Mouse (Mus musculus) hindbrain, postnatal 0 days (tissue): Measurements from ENCODE around the gene Zswim4. TPM values are rescaled to one million over a fixed set of nuclear protein-coding genes. Genes with fewer than 3 reads are reported as not detected.

Experiments
- ATAC-seq: fragments of 200-750 bp; cut with Nextera tagmentation; 2 replicates; pipeline ENCODE4 v1.8.0; 2017; ENCODE audit warnings: mild to moderate bottlenecking, moderate TSS enrichment, moderate library complexity
- DNase-seq: peaks from one replicate; pipeline ENCODE4 v3.0.0-alpha.2; 2015; ENCODE audit warnings: low spot score
- H3K27ac ChIP-seq: fragments of 300-500 bp; sonication (generic); 2 replicates; pipeline ENCODE4 v1.5.1; 2014; ENCODE audit warnings: mild to moderate bottlenecking
- H3K27me3 ChIP-seq: fragments of 300-500 bp; sonication (generic); 2 replicates; pipeline ENCODE4 v1.6.1; 2014; ENCODE audit warnings: low read length, mixed read lengths; ENCODE audit not compliant: insufficient read depth
- H3K36me3 ChIP-seq: fragments of 300-500 bp; sonication (generic); 2 replicates; pipeline ENCODE4 v1.6.1; 2014; ENCODE audit warnings: low read length, mixed read lengths; ENCODE audit not compliant: insufficient read depth
- H3K4me1 ChIP-seq: fragments of 300-500 bp; sonication (generic); 2 replicates; pipeline ENCODE4 v1.6.1; 2014; ENCODE audit warnings: antibody characterized with exemption, low read length, mixed read lengths; ENCODE audit not compliant: insufficient read depth
- H3K4me2 ChIP-seq: fragments of 300-500 bp; sonication (generic); 2 replicates; pipeline ENCODE4 v1.6.1; 2014; ENCODE audit warnings: low read depth, mild to moderate bottlenecking, low read length, moderate library complexity, mixed read lengths
- H3K4me3 ChIP-seq: fragments of 300-500 bp; sonication (generic); 2 replicates; pipeline ENCODE4 v1.5.1; 2014; ENCODE audit warnings: low read length
- H3K9ac ChIP-seq: fragments of 300-500 bp; sonication (generic); replicated peaks from 2 replicates; pipeline ENCODE4 v1.6.1; 2014; ENCODE audit warnings: mild to moderate bottlenecking, low read length, moderate library complexity, mixed read lengths
- H3K9me3 ChIP-seq: fragments of 300-500 bp; sonication (generic); 2 replicates; pipeline ENCODE4 v1.6.1; 2016; ENCODE audit warnings: low read length, mixed read lengths
- CTCF ChIP-seq: IDR thresholded peaks from 2 replicates; pipeline ENCODE4 v1.5.1; 2016; ENCODE audit warnings: antibody characterized with exemption, control low read depth, low read depth
- WGBS: fragments of 180-500 bp; shearing (Covaris S2); extraction: QIAGEN DNeasy Blood & Tissue Kit; methylation state at CpG from one replicate; pipeline ENCODE4 v1.1.7; 2014; 5-methylcytosine and 5-hydroxymethylcytosine counted together
- microRNA counts: library from miRNA; unstranded; fragments of <30 nt; microRNA quantifications from one replicate; lab custom pipeline; 2015
- microRNA-seq, 2 experiments: library from miRNA; unstranded; fragments of <30 nt; microRNA quantifications; one replicate each; pipeline ENCODE4; 2016
- polyA plus RNA-seq: library from polyadenylated mRNA; unstranded; fragments of >200 nt; fragmentation: Nextera tagmentation; extraction: Ambion mirVana; gene quantifications from 2 replicates; pipeline ENCODE4 v1.2.1, GENCODE M21; 2015
- total RNA-seq: library from RNA; depleted of rRNA; stranded (reverse); fragments of >200 nt; gene quantifications from 2 replicates; pipeline ENCODE4 v1.2.3, GENCODE M21; 2014; rRNA removed

Zswim4 gene
- total and polyA plus RNA-seq, 2 experiments from 2014 or later: 11.3 to 44.1 TPM

DNA sequence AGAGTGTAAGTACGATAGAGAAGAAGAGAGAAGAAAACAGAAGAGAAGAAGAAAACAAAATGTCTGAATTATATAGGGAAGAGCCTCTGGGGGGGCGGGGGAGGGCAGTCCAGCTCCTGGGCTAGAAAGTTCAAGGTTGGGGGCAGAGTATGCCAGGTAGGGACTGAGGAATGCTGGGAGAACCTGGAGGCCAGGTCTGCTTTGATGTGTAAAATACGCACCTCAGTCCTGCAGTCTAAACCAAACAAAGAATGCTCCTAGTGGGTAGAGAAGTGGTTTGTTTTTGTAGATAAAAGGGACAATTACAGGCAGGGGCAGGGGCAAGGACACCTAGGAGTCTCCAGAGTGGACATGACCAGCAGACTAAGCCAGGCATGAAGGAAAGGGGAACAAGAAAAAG is 59.5 kb downstream of the Zswim4 start:
- no peak overlapping the region for H3K27ac ChIP-seq
- ATAC-seq (no peak), DNase-seq (no peak)
- H3K4me1 ChIP-seq: peaks cover 23% of the 10 kb centered on the region
- H3K36me3 ChIP-seq: peaks cover 8% of the 10 kb centered on the region; the same call in 1 of the 2 replicates
- 89% methylated on average over 3 of the region's 3 CpGs for WGBS
- no peaks in the 10 kb centered on the region for H3K9me3 ChIP-seq
- H3K9ac ChIP-seq: no peak overlapping the region
- no peak overlapping the region for H3K4me2 ChIP-seq
- no peak overlapping the region for H3K4me3 ChIP-seq
- H3K27me3 ChIP-seq: no peaks in the 10 kb centered on the region
- no peak for TF ChIP-seq CTCF

- H3K9ac ChIP-seq: no peak overlapping the region
- no peak overlapping the region for H3K27ac ChIP-seq
- no peaks in the 10 kb centered on the region for H3K9me3 ChIP-seq
- DNase-seq (no peak), ATAC-seq (no peak)
- no peak overlapping the region for H3K4me2 ChIP-seq
- TF ChIP-seq CTCF: no peak
- peaks cover 22% of the 10 kb centered on the region for H3K4me1 ChIP-seq
- no peaks in the 10 kb centered on the region for H3K27me3 ChIP-seq
- H3K4me3 ChIP-seq: no peak overlapping the region
- H3K36me3 ChIP-seq: peaks cover 17% of the 10 kb centered on the region
- 48% methylated on average over 3 of the region's 3 CpGs for WGBS
Measured at GRCm38 (mm10) chr8:84176560-84176959, 60.3 kb downstream of the Zswim4 start.

DNA sequence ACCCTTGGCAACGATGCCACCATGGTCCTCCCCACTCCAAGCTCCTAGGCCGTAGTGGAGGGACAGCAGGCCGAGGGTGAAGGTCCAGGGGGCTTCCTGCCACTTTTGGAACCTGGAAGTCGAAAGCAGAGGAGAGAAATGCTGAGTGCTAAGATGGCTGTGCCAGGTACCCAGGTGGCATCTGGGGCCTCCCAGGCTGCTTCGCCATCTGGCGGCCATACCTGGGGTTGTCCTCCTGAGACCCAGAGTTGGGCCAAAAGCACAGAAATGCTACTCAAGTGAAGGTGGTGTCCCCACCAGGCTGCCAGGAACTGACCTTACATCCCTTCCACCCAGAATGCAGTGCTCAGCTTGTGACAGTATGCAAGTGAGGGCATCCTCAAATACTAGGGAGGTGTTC is 63.0 kb downstream of the Zswim4 start:
- 86% methylated on average over 6 of the region's 6 CpGs for WGBS
- DNase-seq: peak; percentile 28
- Histone ChIP-seq H3K9ac (no peak overlapping the region), H3K27me3 (no peaks in the 10 kb centered on the region), H3K4me2 (no peak overlapping the region), H3K9me3 (no peaks in the 10 kb centered on the region), H3K4me1 (no peaks in the 10 kb centered on the region), H3K4me3 (no peak overlapping the region), H3K36me3 (peaks cover 19% of the 10 kb centered on the region), H3K27ac (no peak overlapping the region)
- ATAC-seq: no peak
- TF ChIP-seq CTCF: peak; percentile 49

DNA sequence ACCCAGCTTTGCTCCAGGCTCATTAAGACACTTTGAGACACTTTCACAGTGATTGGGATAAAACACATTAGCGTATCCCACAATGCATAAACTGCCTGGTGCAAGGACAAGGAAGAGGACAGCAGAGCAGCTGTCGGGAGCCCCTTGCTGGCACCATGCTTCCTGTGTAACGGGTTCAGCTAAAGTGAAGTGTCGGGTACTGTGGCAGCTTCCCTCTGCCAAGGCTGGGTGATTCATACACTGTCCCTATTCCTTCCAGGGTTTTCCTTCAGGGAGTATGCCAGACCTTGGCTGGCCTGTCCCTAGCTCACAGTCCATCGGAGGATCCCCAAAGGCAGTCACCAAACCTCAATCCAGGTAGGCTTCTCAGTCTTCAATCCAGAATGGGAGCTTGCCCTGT is 66.8 kb downstream of the Zswim4 start:
- Histone ChIP-seq H3K27ac (no peak overlapping the region), H3K27me3 (no peaks in the 10 kb centered on the region), H3K9me3 (no peaks in the 10 kb centered on the region), H3K4me3 (no peak overlapping the region), H3K36me3 (peaks cover 19% of the 10 kb centered on the region), H3K4me1 (no peaks in the 10 kb centered on the region), H3K4me2 (no peak overlapping the region), H3K9ac (no peak overlapping the region)
- no peak for ATAC-seq
- no peak for TF ChIP-seq CTCF
- 83% methylated on average over 5 of the region's 5 CpGs for WGBS
- no peak for DNase-seq

DNA sequence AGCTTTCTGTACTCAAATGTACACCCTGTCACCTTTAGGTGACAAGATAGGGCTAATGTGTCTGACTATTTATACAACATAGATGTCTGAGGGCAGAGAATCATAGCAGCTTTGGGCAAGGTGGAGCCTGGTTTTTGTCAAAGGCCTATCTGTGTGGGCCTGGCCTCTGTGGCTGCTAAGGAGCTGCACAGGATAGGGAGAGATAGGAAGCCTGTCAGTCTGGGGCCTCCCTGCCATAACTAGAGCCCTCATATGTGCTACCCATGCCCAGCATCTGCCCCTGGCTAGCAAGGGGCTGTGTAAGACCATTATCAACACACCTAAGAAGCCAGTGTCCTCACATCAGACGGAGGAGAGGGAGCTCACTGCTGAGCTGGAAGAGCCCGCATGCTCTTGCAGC is 69.2 kb downstream of the Zswim4 start:
- no peak for TF ChIP-seq CTCF
- 98% methylated on average over 2 of the region's 2 CpGs for WGBS

More for the DNA sequence above, 69.2 kb downstream of the Zswim4 start:
- no peak for DNase-seq
- Histone ChIP-seq H3K4me3 (no peak overlapping the region), H3K9me3 (no peaks in the 10 kb centered on the region), H3K9ac (no peak overlapping the region), H3K4me2 (no peak overlapping the region), H3K36me3 (peaks cover 14% of the 10 kb centered on the region), H3K4me1 (no peaks in the 10 kb centered on the region), H3K27ac (no peak overlapping the region), H3K27me3 (no peaks in the 10 kb centered on the region)
- ATAC-seq: no peak

MicroRNA genes within 50 kb of the gene (microRNA counts, 519-probe panel; counts per million panel counts)
- microRNA mmu-miR-181c (lab: Ali Mortazavi, UCI): 3,722 counts per million, percentile 65 among the panel's probes with 10 or more counts
- microRNA mmu-miR-23a (lab: Ali Mortazavi, UCI): 4,265 counts per million, percentile 75 among the panel's probes with 10 or more counts
- microRNA mmu-miR-27a (lab: Ali Mortazavi, UCI): 4,288 counts per million, percentile 75 among the panel's probes with 10 or more counts

Small RNA genes within 50 kb of the gene (microRNA-seq; reads per million reads assigned to microRNA genes)
- gene Mir181c (12,131 to 13,302 reads per million in 2 experiments), gene Mir181d (4,057 to 5,646 reads per million in 2 experiments), gene Mir23a (7,586 to 9,739 reads per million in 2 experiments), gene Mir24-2 (0 reads per million in 2 experiments), gene Mir27a (168 to 258 reads per million in 2 experiments), gene Mir3074-2 (0 reads per million in 2 experiments)

Other genes with a start within 250 kb of the Zswim4 start
- 58.6 and 96.8 TPM in 2 replicates for gene Samd1, start 239.4 kb downstream of the Zswim4 start, total RNA-seq
- 5.7 and 5.9 TPM in 2 replicates for gene Samd1, start 239.4 kb downstream of the Zswim4 start, polyA plus RNA-seq
- gene 1700067K01Rik, start 235.6 kb downstream of the Zswim4 start, total RNA-seq: not detected in 2 replicates
- gene 1700067K01Rik, start 235.6 kb downstream of the Zswim4 start, polyA plus RNA-seq: 0.49 and 0.51 TPM in 2 replicates
- 0.25 and 4.2 TPM in 2 replicates for gene 2210011C24Rik, start 224.9 kb downstream of the Zswim4 start, total RNA-seq
- 1.2 and 1.9 TPM in 2 replicates for gene 2210011C24Rik, start 224.9 kb downstream of the Zswim4 start, polyA plus RNA-seq
- 4.5 and 9.6 TPM in 2 replicates for gene Palm3, start 215.6 kb downstream of the Zswim4 start, total RNA-seq
- 8.2 and 8.8 TPM in 2 replicates for gene Palm3, start 215.6 kb downstream of the Zswim4 start, polyA plus RNA-seq
- gene Il27ra, start 194.5 kb downstream of the Zswim4 start, total RNA-seq: 0.29 and 0.47 TPM in 2 replicates
- gene Il27ra, start 194.5 kb downstream of the Zswim4 start, polyA plus RNA-seq: 0.29 and 0.62 TPM in 2 replicates
- 9.0 and 18.8 TPM in 2 replicates for gene Rln3, start 192.1 kb downstream of the Zswim4 start, total RNA-seq
- 6.1 and 6.6 TPM in 2 replicates for gene Rln3, start 192.1 kb downstream of the Zswim4 start, polyA plus RNA-seq
- gene Gm10643, start 171.9 kb downstream of the Zswim4 start, total RNA-seq: 0.25 and 3.0 TPM in 2 replicates
- gene Gm10643, start 171.9 kb downstream of the Zswim4 start, polyA plus RNA-seq: 1.6 and 2.4 TPM in 2 replicates
- gene Rfx1, start 170.2 kb downstream of the Zswim4 start, total RNA-seq: 29.0 and 30.0 TPM in 2 replicates
- 6.0 and 6.2 TPM in 2 replicates for gene Rfx1, start 170.2 kb downstream of the Zswim4 start, polyA plus RNA-seq
- gene Dcaf15, start 132.3 kb downstream of the Zswim4 start, total RNA-seq: 77.0 and 77.6 TPM in 2 replicates
- gene Dcaf15, start 132.3 kb downstream of the Zswim4 start, polyA plus RNA-seq: 18.4 and 18.5 TPM in 2 replicates
- gene Podnl1, start 111.1 kb downstream of the Zswim4 start, total RNA-seq: 0.72 TPM in 1 of 2 replicates, not detected in the other
- gene Podnl1, start 111.1 kb downstream of the Zswim4 start, polyA plus RNA-seq: 0.41 and 0.68 TPM in 2 replicates
- gene Cc2d1a, start 89.1 kb downstream of the Zswim4 start, total RNA-seq: 66.2 and 75.1 TPM in 2 replicates
- gene Cc2d1a, start 89.1 kb downstream of the Zswim4 start, polyA plus RNA-seq: 47.1 and 49.6 TPM in 2 replicates
- gene 4930432K21Rik, start 89.0 kb downstream of the Zswim4 start, total RNA-seq: 3.3 and 5.9 TPM in 2 replicates
- gene 4930432K21Rik, start 89.0 kb downstream of the Zswim4 start, polyA plus RNA-seq: 2.7 and 3.0 TPM in 2 replicates
- 2.3 and 3.2 TPM in 2 replicates for gene Nanos3, start 51.8 kb downstream of the Zswim4 start, total RNA-seq
- 11.5 and 15.5 TPM in 2 replicates for gene Nanos3, start 51.8 kb downstream of the Zswim4 start, polyA plus RNA-seq
- gene D8Ertd738e, start 12.7 kb upstream of the Zswim4 start, total RNA-seq: 69.4 and 79.5 TPM in 2 replicates
- 318 and 325 TPM in 2 replicates for gene D8Ertd738e, start 12.7 kb upstream of the Zswim4 start, polyA plus RNA-seq
- gene Mri1, start 20.3 kb upstream of the Zswim4 start, total RNA-seq: 46.1 and 71.6 TPM in 2 replicates
- gene Mri1, start 20.3 kb upstream of the Zswim4 start, polyA plus RNA-seq: 41.6 and 44.7 TPM in 2 replicates
- 6.0 and 7.5 TPM in 2 replicates for gene Ccdc130, start 33.3 kb upstream of the Zswim4 start, total RNA-seq
- 12.4 and 12.9 TPM in 2 replicates for gene Ccdc130, start 33.3 kb upstream of the Zswim4 start, polyA plus RNA-seq
- 59.5 and 70.5 TPM in 2 replicates for gene Cacna1a, start 151.4 kb upstream of the Zswim4 start, total RNA-seq
- gene Cacna1a, start 151.4 kb upstream of the Zswim4 start, polyA plus RNA-seq: 16.5 and 17.4 TPM in 2 replicates